Mouse (Mus musculus) heart, adult 2 months (tissue): Measurements from ENCODE around the gene Tlr9.

ENCODE experiments used
- CTCF ChIP-seq: fragments of 200-600 bp; IDR thresholded peaks from 2 replicates; pipeline ENCODE4 v1.8.1; 2022; ENCODE audit warnings: antibody characterized with exemption, mild to moderate bottlenecking, moderate library complexity
- EP300 ChIP-seq: fragments of 200-500 bp; IDR thresholded peaks from 2 replicates; pipeline ENCODE4 v1.6.1; 2011; ENCODE audit warnings: low read depth, low read length, control low read depth; ENCODE audit not compliant: insufficient read depth
- POLR2A ChIP-seq: fragments of 200-500 bp; IDR thresholded peaks from 2 replicates; pipeline ENCODE4 v1.6.1; 2011; ENCODE audit warnings: mild to moderate bottlenecking, low read depth, low read length, control low read depth; ENCODE audit not compliant: insufficient read depth

DNA sequence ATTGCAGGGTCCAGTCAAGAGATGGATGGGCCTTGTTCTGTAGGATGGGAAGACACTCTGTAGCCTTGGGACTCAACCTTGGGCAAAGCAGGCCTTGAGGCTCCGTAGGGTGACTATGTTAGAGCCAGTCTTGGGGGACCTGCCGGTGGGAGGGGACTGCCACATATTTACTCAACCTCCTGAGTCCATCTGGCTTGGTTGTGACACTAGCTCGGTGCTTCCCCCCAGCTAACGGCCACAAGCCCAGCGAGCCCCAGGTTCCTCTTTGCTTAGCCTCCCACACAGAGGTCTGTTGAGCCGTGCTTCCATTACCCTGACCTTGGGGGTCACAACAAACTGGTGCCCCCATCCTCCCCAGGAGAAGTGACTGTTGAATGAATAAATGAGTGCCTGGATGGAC lies 38.7 kb downstream of the Tlr9 start:
- TF ChIP-seq CTCF (no peak), POLR2A (no peak), EP300 (no peak)
